Mouse (Mus musculus): ENCODE results near the gene Kif2a. TPM values are rescaled to one million over a fixed set of nuclear protein-coding genes. Genes with fewer than 3 reads are reported as not detected.

The Kif2a gene
- polyA plus RNA-seq, 1 experiment, result 26.9 TPM

- TF ChIP-seq GATA1 (IDR thresholded peaks at IDR 0.05; ENCODE audit: low read length), result no peak
These were observed 111.8 kb downstream of the Kif2a start for GRCm38 (mm10) chr13:106910096-106910495.

Other genes with a start within 250 kb of the Kif2a start
- 11.6 and 16.5 TPM in 2 replicates for gene Ipo11, start 85.2 kb downstream of the Kif2a start, polyA plus RNA-seq (2012)
- 25.0 and 34.3 TPM in 2 replicates for gene Dimt1, start 75.0 kb downstream of the Kif2a start, polyA plus RNA-seq (2012)

Data from G1E-ER4 (cell line).